Mouse (Mus musculus): ENCODE data around the gene Wwc2. TPM values are rescaled to one million over a fixed set of nuclear protein-coding genes. Genes with fewer than 3 reads are reported as not detected.

Wwc2 gene
- polyA plus RNA-seq, 1 experiment, result 10.5 TPM

DNA sequence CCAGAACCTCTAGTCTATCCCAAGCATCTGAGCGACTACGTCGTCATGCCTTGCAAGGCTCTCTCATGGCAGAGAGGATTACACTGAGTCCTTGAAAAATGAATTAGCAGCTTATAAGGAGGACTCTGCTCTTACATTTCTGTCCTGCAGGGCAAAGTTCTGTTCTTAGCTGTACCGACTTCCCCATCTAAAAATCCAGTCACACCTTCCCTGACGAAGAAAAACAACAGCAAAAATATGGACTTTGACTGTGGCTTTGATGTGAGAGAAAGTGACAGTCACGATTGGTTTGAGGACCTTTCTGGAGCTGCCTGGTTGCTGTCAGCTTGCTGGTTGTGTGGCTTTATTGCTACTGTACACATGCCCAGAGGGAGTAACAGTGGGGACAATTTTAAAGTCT is 211.1 kb downstream of the Wwc2 start:
- no peak for TF ChIP-seq CTCF (IDR thresholded peaks at IDR 0.05; ENCODE audit: extremely low read depth, insufficient read depth, low read length)
- no peak for TF ChIP-seq POLR2A (IDR thresholded peaks at IDR 0.05; ENCODE audit: extremely low read depth, insufficient read depth, low read length)
- H3K27ac ChIP-seq (ENCODE audit: insufficient read depth, low read length), result no peak overlapping the region
- no peak overlapping the region for H3K4me3 ChIP-seq (ENCODE audit: insufficient read depth, low read length)

DNA sequence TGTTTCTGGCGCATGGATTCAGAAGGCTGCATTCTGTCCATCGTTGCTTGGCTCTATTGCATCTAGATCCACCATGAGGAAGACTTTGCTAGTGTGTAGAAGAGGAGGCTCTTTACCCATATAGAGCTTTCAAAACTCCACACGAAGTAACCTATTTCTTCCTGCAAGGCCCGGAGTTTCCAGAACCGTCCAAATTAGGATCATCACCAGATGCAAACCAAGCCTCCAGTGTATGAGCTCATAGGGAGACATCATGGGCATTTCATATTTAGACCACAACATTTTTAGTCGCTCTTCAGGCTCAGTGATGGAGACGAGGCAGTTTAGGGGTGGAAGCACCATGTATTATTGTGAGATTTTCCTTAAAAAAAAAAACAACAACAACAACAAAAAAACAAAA is 213.3 kb downstream of the Wwc2 start:
- Histone ChIP-seq H3K27ac (ENCODE audit: insufficient read depth, low read length) (no peak overlapping the region), H3K4me1 (ENCODE audit: control insufficient read depth, insufficient read depth, low read length) (no peaks in the 10 kb centered on the region), H3K4me3 (ENCODE audit: insufficient read depth, low read length) (no peak overlapping the region)
- no peak for TF ChIP-seq CTCF (IDR thresholded peaks at IDR 0.05; ENCODE audit: extremely low read depth, insufficient read depth, low read length)
- no peak for TF ChIP-seq POLR2A (IDR thresholded peaks at IDR 0.05; ENCODE audit: extremely low read depth, insufficient read depth, low read length)

More for the DNA sequence above, 211.1 kb downstream of the Wwc2 start:
- H3K4me1 ChIP-seq (ENCODE audit: control insufficient read depth, insufficient read depth, low read length), result no peaks in the 10 kb centered on the region

Other genes with a start within 250 kb of the Wwc2 start
- gene Cldn24, start 168.8 kb downstream of the Wwc2 start, polyA plus RNA-seq (2012; rRNA removed), result not detected in 2 replicates
- 3.2 and 4.6 TPM in 2 replicates for gene Cldn22, start 166.4 kb downstream of the Wwc2 start, polyA plus RNA-seq (2012; rRNA removed)
- gene Dctd, start 108.2 kb upstream of the Wwc2 start, polyA plus RNA-seq (2012; rRNA removed), result 16.1 and 17.2 TPM in 2 replicates